Mouse (Mus musculus): ENCODE data around the gene Sapcd1.

Sapcd1 gene

GRCm38 (mm10) chr17:35027277-35028068 lies at the start of gene Sapcd1:
Gene Sapcd1 (minus strand): TSS chr17:35028016.
- DNase-seq (ENCODE audit: low read depth, low spot score): peak; percentile 84

DNA sequence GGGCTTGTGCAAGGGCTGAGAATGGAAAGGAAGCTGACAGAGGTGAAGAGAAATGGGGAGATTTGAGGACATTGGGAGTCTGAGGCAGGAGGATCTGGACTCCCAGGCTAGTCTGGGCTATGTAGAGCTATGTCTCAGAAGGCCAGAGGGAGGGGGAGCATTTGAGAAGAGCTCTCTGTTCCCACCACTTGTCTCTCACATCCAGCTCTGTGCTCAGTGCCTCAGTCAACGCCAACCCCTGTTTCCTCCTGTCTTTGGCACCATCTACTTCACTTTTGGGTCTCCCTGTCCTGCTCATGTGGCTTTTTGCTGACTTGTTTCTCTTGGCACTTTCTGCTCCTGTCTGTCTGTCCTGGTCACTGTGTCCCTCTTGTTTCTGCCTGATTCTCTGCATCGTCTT lies 49.5 kb upstream of the Sapcd1 start:
- no peak for DNase-seq (ENCODE audit: low read depth, low spot score)

- DNase-seq (ENCODE audit: low read depth, low spot score): no peak
Measured at GRCm38 (mm10) chr17:35076507-35077176, 48.8 kb upstream of the Sapcd1 start, which contains the start of gene Ly6g6e. Gene Ly6g6e (plus strand): TSS chr17:35076902.

DNA sequence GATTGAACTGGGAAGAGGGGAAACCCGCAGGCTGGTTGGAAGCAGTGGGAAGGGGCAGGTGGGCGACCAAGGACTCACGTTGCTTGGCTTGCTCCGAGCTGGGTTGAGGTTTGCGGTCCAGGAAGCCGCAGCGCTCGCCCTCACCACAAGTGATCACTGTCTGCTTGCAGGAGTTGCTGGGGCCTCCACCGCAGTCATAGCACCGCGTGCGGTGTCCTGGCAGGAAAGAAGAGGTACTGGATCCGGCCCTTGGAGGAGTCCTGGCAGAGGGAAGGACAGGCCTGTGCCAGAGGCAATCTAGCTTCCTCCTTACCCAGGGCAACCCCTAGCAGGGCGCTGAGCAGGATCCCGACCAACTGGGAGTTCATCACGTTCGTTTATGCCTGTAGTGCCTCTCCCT lies 46.3 kb upstream of the Sapcd1 start:
- no peak for DNase-seq (ENCODE audit: low read depth, low spot score)

GRCm38 (mm10) chr17:35071454-35071853 lies 43.6 kb upstream of the Sapcd1 start:
- no peak for DNase-seq (ENCODE audit: low read depth, low spot score)

- peak; percentile 24 for DNase-seq (ENCODE audit: low read depth, low spot score)
Measured at GRCm38 (mm10) chr17:35070556-35071229, 42.9 kb upstream of the Sapcd1 start.

DNA sequence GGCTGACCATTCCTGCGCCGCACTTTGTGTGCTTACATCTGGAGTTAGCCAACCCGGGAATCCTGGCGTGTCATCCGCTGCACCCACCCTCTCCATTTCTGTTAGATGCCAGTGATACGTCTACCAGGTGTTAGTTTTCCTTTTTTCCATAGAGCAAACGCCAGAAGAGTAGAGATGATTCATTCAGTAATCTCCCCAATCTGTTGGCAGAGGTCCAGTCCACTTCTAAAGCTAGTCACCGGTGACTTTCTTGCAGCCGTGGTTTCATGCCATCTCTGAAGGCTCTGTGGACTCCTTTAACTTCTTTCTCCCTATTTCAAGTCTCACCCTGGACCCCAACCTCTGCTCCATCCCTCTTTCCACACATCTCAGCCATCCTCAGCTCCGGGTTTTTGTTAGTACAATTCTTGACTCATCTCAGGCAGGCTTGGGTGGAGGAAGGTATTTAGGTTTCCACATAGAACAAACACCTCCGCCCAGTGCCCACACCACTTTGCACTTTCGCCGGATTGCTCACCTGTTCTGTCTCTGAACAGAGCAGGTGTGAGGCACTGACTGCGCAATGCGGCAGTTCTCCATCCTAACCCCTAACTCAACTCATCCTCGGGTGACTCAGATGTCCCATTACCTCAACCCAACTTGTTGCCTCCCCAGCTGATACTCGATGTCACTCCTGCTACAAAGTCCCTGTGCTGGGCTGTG lies 40.5 kb upstream of the Sapcd1 start:
- DNase-seq (ENCODE audit: low read depth, low spot score): no peak

DNA sequence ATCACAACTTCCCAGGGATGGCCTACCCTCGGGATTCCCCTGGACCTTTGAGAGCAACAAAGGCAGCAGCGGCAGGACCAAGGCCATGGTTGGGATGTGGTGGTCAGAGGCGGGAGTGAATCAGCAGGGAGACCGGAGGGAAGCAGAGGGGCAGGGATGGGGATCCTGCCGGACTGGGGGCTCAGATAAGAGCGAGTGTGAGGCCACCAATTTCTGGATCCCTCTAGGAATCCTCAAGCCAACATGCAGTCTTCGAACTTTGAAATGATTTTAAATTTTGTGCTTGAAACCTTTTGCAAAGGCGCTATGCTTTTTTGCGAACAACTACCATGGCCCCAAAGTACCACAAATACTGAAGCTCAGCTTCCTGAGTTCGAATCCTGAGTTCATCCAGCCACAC lies 38.3 kb upstream of the Sapcd1 start, which contains the start of gene Mpig6b:
Gene Mpig6b (minus strand): TSS at position 101 of the 400 bp plus-strand sequence.
- no peak for DNase-seq (ENCODE audit: low read depth, low spot score)

- DNase-seq (ENCODE audit: low read depth, low spot score): no peak
Measured at GRCm38 (mm10) chr17:35064951-35065947, 37.4 kb upstream of the Sapcd1 start, which contains the start of gene Ly6g6c. Gene Ly6g6c (plus strand): TSS chr17:35065388.

- no peak for DNase-seq (ENCODE audit: low read depth, low spot score)
Measured at GRCm38 (mm10) chr17:35064378-35064877, 36.6 kb upstream of the Sapcd1 start.

DNA sequence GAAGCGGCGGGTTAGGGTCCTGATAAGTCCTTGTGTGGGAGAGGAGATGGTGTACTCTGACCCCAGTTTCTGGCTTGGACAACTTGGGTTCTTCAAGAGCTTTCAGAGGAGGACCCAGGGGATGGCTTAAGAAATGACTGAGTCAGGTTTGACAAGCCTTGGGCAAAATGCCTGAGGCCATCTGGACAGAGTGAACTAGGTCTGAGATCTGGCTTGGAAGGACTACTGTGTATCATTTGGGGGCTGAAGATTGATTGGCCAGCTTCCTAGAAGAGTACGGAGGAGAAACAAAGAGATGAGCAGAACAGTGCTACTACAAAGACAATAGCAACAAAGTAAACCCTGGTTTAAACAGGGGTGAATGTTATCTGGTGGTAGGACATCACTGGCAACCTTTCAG lies 35.6 kb upstream of the Sapcd1 start:
- DNase-seq (ENCODE audit: low read depth, low spot score): no peak

- DNase-seq (ENCODE audit: low read depth, low spot score): no peak
Measured at GRCm38 (mm10) chr17:35061299-35061698, 33.5 kb upstream of the Sapcd1 start.

GRCm38 (mm10) chr17:35060737-35061297 lies 33.0 kb upstream of the Sapcd1 start:
- no peak for DNase-seq (ENCODE audit: low read depth, low spot score)

DNA sequence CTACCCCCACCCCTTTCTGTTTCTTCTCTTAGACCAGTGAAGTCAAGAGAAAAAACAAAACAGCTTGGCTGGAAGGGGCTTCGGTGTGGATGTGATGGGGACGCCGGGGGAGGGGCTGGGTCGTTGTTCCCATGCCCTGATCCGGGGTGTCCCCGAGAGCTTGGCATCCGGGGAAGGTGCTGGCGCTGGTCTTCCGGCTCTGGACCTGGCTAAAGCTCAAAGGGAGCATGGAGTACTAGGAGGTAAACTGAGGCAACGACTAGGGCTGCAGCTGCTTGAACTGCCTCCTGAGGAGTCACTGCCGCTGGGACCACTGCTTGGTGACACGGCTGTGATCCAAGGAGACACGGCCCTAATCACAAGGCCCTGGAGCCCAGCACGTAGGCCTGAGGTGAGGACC lies 32.3 kb upstream of the Sapcd1 start:
- no peak for DNase-seq (ENCODE audit: low read depth, low spot score)

- DNase-seq (ENCODE audit: low read depth, low spot score): peak; percentile 90
Measured at GRCm38 (mm10) chr17:35058911-35059892, 31.4 kb upstream of the Sapcd1 start, which contains the start of gene Ddah2. Gene Ddah2 (plus strand): TSS chr17:35059035.

DNA sequence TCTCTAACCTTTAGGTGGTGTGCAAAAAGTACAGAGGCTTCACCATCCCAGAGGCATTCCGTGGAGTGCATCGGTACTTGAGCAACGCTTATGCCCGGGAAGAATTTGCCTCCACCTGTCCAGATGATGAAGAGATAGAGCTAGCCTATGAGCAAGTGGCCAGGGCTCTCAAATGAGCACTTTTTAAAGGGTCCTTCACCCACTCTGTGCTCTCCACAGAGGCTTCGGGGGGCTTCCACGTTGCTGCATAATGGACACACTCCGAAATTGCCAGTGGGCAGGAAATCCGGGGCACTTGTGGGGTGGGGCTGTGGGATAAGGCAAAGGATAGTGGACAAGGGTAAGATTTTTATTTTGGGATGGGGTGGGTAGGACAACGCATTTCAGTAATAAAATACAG lies 30.5 kb upstream of the Sapcd1 start:
- DNase-seq (ENCODE audit: low read depth, low spot score): no peak

- DNase-seq (ENCODE audit: low read depth, low spot score): no peak
Measured at GRCm38 (mm10) chr17:35057090-35057489, 29.3 kb upstream of the Sapcd1 start.

DNA sequence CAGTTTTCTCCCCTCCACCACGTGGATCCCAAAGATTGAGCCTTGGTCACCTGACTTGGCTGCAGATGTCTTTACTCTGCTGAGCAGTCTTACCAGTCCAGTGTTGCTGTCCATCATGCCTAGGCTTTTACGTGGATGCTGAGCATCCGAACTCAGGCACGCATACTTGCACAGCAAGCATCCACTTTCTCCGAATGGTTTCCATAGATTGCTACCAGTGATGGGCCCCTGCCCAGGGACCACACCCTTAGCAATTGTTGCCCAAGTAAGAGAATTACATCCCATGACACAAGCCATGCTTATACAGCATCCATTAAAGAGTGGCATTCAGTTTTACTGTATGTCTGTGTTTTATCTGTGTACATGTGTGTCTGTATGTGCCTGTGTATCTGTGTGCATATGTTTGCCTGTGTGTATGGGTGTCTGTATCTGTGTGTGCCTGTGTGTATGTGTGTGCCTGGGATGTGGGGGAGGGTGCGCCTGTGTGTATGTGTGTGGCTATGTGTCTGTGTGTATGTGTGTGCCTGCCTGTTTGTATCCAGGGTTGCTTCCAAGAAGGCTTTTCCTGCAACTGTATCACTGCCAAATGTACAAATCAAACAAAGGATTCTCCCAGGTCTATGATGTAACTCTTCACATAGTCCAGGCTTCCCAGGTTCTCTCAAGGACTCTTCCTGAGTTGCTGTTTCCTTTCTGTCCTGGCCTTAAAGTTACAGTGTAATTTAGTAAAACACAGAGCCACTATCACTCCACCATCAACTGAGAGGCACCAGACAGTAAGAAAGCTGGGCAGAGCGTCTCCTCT lies 28.1 kb upstream of the Sapcd1 start:
- no peak for DNase-seq (ENCODE audit: low read depth, low spot score)
